Mouse (Mus musculus): ENCODE measurements around the gene Senp8. TPM values are rescaled to one million over a fixed set of nuclear protein-coding genes. Genes with fewer than 3 reads are reported as not detected.
A peak's percentile ranks its signal among the peaks of the same experiment; 100 is the strongest.

Senp8 gene
- polyA plus RNA-seq, 1 experiment = 12.1 TPM

DNA sequence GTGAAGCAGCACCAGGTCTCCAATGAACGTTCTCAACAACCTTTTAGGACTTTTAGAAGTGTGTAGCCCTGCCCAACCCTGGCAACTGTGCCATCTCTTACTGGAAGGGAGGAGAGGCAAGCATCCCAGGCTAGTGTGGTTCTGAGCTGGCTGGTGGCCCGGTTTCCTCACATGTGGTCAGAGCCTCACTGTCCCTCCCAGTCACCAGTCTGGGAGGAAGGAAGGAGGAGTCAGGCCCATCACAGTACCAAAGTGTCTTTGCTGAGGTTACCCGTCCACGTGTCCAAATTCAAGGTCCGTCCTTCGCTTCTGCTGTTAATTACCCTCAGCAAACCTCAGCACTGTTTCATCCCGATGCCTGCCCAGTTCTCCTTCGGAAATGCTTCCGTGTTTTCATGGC, 58.4 kb downstream of the Senp8 start:
- Histone ChIP-seq H3K4me3 (ENCODE audit: insufficient read depth, low read length) (peak overlapping the region; percentile 6; the same call in 1 of the 2 replicates), H3K4me1 (ENCODE audit: control insufficient read depth, insufficient read depth, low read length) (no peaks in the 10 kb centered on the region), H3K27ac (ENCODE audit: insufficient read depth, low read length) (peak overlapping the region; percentile 38)
- TF ChIP-seq POLR2A (IDR thresholded peaks at IDR 0.05; ENCODE audit: low read depth, low read length) (peak; percentile 38; the same call in 1 of the 2 replicates), CTCF (IDR thresholded peaks at IDR 0.05; ENCODE audit: borderline replicate concordance, insufficient read depth, low read length) (no peak)

- TF ChIP-seq CTCF (IDR thresholded peaks at IDR 0.05; ENCODE audit: borderline replicate concordance, insufficient read depth, low read length) (no peak), POLR2A (IDR thresholded peaks at IDR 0.05; ENCODE audit: low read depth, low read length) (peak; percentile 39; the same call in 1 of the 2 replicates)
- H3K27ac ChIP-seq (ENCODE audit: insufficient read depth, low read length) = peak overlapping the region; percentile 38
- H3K4me1 ChIP-seq (ENCODE audit: control insufficient read depth, insufficient read depth, low read length) = peaks cover 2% of the 10 kb centered on the region; the same call in 1 of the 2 replicates
- H3K4me3 ChIP-seq (ENCODE audit: insufficient read depth, low read length) = peak overlapping the region; percentile 6; the same call in 1 of the 2 replicates
Observed at GRCm38 (mm10) chr9:59691635-59692094, 58.8 kb downstream of the Senp8 start.

- Histone ChIP-seq H3K27ac (ENCODE audit: insufficient read depth, low read length) (0 out of 2 replicates have a peak overlapping the region, but pooled peaks have one; percentile 29), H3K4me1 (ENCODE audit: control insufficient read depth, insufficient read depth, low read length) (peaks cover 2% of the 10 kb centered on the region; the same call in 1 of the 2 replicates), H3K4me3 (ENCODE audit: insufficient read depth, low read length) (no peak overlapping the region)
- TF ChIP-seq CTCF (IDR thresholded peaks at IDR 0.05; ENCODE audit: borderline replicate concordance, insufficient read depth, low read length) (no peak), POLR2A (IDR thresholded peaks at IDR 0.05; ENCODE audit: low read depth, low read length) (no peak)
Observed at GRCm38 (mm10) chr9:59687416-59688046, 63.0 kb downstream of the Senp8 start.

Other genes with a start within 250 kb of the Senp8 start
- 144 TPM in 2 replicates for gene Hexa, start 211.2 kb downstream of the Senp8 start, polyA plus RNA-seq (2011; ENCODE audit: insufficient read length, low read depth, missing spikeins)
- gene Tmem202, start 210.9 kb downstream of the Senp8 start, polyA plus RNA-seq (2011; ENCODE audit: insufficient read length, low read depth, missing spikeins) = 2.3 and 2.4 TPM in 2 replicates
- gene Celf6, start 172.8 kb downstream of the Senp8 start, polyA plus RNA-seq (2011; ENCODE audit: insufficient read length, low read depth, missing spikeins) = not detected in 2 replicates
- gene Parp6, start 133.4 kb downstream of the Senp8 start, polyA plus RNA-seq (2011; ENCODE audit: insufficient read length, low read depth, missing spikeins) = 30.5 and 32.4 TPM in 2 replicates
- gene Pkm, start 94.3 kb downstream of the Senp8 start, polyA plus RNA-seq (2011; ENCODE audit: insufficient read length, low read depth, missing spikeins) = 1,030 and 1,261 TPM in 2 replicates
- gene Gramd2, start 70.6 kb downstream of the Senp8 start, polyA plus RNA-seq (2011; ENCODE audit: insufficient read length, low read depth, missing spikeins) = 0.53 and 0.67 TPM in 2 replicates
- gene Myo9a, start 186 bp upstream of the Senp8 start, polyA plus RNA-seq (2011; ENCODE audit: insufficient read length, low read depth, missing spikeins) = 38.4 and 38.7 TPM in 2 replicates
- gene Nr2e3, start 209.9 kb upstream of the Senp8 start, polyA plus RNA-seq (2011; ENCODE audit: insufficient read length, low read depth, missing spikeins) = not detected in 2 replicates